Mouse (Mus musculus): ENCODE data around the gene Cacna1c.

DNA sequence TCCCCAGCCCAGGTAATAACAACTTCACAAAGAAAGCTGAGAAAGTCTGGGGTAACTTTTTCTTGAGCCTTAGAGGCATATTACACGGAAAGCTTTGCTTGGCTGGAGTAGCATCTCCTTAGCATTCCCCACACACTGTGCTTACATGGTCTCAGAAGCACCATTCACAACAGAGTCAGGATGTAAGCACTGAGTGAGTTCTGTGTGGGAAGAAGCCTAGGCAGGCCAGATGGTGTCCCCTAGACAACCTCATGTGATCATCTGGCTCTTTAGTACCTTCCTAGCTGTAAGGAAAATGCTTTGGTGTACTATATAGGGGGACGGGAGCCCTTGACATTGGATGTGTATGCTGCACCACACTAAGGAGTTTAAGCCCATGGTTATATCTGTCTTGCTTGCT lies 563.7 kb downstream of the Cacna1c start:
- no peak for TF ChIP-seq CTCF (IDR thresholded peaks at IDR 0.05; ENCODE audit: low read depth)
- no peak for TF ChIP-seq EP300 (IDR thresholded peaks at IDR 0.05; ENCODE audit: low read depth)

All from liver, postnatal 0 days (tissue).